Mouse (Mus musculus) CH12.LX (cell line): Measurements from ENCODE around the gene Top3a. TPM values are rescaled to one million over a fixed set of nuclear protein-coding genes. Genes with fewer than 3 reads are reported as not detected.

Experiments used
- DNase-seq: peaks from one replicate; pipeline ENCODE4 v3.0.0-alpha.2; 2013; ENCODE audit errors: extremely low read depth
- H3K27ac ChIP-seq: 2 replicates; pipeline ENCODE4 v1.5.1; 2012; ENCODE audit warnings: low read depth, mild to moderate bottlenecking, control low read depth, moderate library complexity; ENCODE audit not compliant: insufficient read depth
- H3K27me3 ChIP-seq: replicated peaks from 2 replicates; pipeline ENCODE3; 2012; ENCODE audit warnings: inconsistent platforms
- H3K36me3 ChIP-seq, 2 experiments: replicated peaks in 1 of 2; 2 replicates each; pipeline versions ENCODE3 to v1.6.1; 2012; ENCODE audit warnings: inconsistent platforms in 1 of 2, low read length in 1 of 2, mild to moderate bottlenecking in 1 of 2, mixed read lengths in 1 of 2, moderate library complexity in 1 of 2; ENCODE audit not compliant: control insufficient read depth in 1 of 2, insufficient read depth in 1 of 2
- H3K4me1 ChIP-seq, 2 experiments: 2 replicates each; pipeline ENCODE4 v1.6.1; 2012; ENCODE audit warnings: inconsistent platforms in 1 of 2, moderate library complexity in 1 of 2; ENCODE audit not compliant: insufficient read depth in 2 of 2, control insufficient read depth in 1 of 2
- H3K4me2 ChIP-seq: 2 replicates; pipeline ENCODE4 v1.6.1; 2012; ENCODE audit warnings: low read depth, mild to moderate bottlenecking, control low read depth; ENCODE audit not compliant: poor library complexity, insufficient read depth, severe bottlenecking
- H3K4me3 ChIP-seq, 3 experiments: fragments of 150-350 bp in 1 of 3; sonication (generic) in 1 of 3; replicated peaks in 1 of 3; 2 replicates each; pipeline versions ENCODE3 to v1.5.1; 2011 to 2012; ENCODE audit warnings: low read depth in 2 of 3, low read length in 2 of 3, mild to moderate bottlenecking in 2 of 3, moderate library complexity in 2 of 3, control low read depth in 1 of 3, improper control_type of control experiment in 1 of 3, inconsistent platforms in 1 of 3, mixed read lengths in 1 of 3; ENCODE audit not compliant: poor library complexity in 1 of 3
- H3K79me2 ChIP-seq: replicated peaks from 2 replicates; pipeline ENCODE4 v1.6.1; 2012; ENCODE audit warnings: mild to moderate bottlenecking, moderate library complexity; ENCODE audit not compliant: control insufficient read depth, poor library complexity, insufficient read depth, severe bottlenecking; ENCODE audit errors: extremely low read depth
- H3K9ac ChIP-seq: 2 replicates; pipeline ENCODE4 v1.6.1; 2012; ENCODE audit warnings: low read depth, mild to moderate bottlenecking, control low read depth, moderate library complexity; ENCODE audit not compliant: insufficient read depth
- H3K9me3 ChIP-seq: replicated peaks from 2 replicates; pipeline ENCODE3; 2012; ENCODE audit warnings: low read length, inconsistent platforms, mixed read lengths
- CHD1 ChIP-seq: IDR thresholded peaks from 2 replicates; pipeline ENCODE4 v1.6.1; 2012; ENCODE audit warnings: low read depth, low read length, improper control_type of control experiment, inconsistent platforms
- CTCF ChIP-seq, 2 experiments: IDR thresholded peaks in 1 of 2; conservative IDR thresholded peaks in 1 of 2; 2 replicates each; pipeline ENCODE4 v1.5.1; 2011 to 2012; ENCODE audit warnings: low read depth in 2 of 2, low read length in 2 of 2, improper control_type of control experiment in 1 of 2, inconsistent platforms in 1 of 2, mild to moderate bottlenecking in 1 of 2, moderate library complexity in 1 of 2
- ELF1 ChIP-seq: IDR thresholded peaks from 2 replicates; pipeline ENCODE4 v1.6.1; 2014; ENCODE audit warnings: low read depth, mild to moderate bottlenecking, inconsistent platforms, low read length, improper control_type of control experiment
- KAT2A ChIP-seq: IDR thresholded peaks from 2 replicates; pipeline ENCODE4 v1.6.1; 2012; ENCODE audit warnings: low read length, improper control_type of control experiment, inconsistent platforms; ENCODE audit not compliant: insufficient replicate concordance
- POLR2A ChIP-seq: IDR thresholded peaks from 2 replicates; pipeline ENCODE4 v1.6.1; 2011; ENCODE audit warnings: low read depth, mild to moderate bottlenecking, improper control_type of control experiment, low read length
- POLR2AphosphoS2 ChIP-seq: IDR thresholded peaks from 2 replicates; pipeline ENCODE4 v1.6.1; 2011; ENCODE audit warnings: low read depth, low read length, improper control_type of control experiment
- RAD21 ChIP-seq: IDR thresholded peaks from 2 replicates; pipeline ENCODE4 v1.6.1; 2011; ENCODE audit warnings: low read depth, mild to moderate bottlenecking, low read length, improper control_type of control experiment, moderate library complexity
- RCOR1 ChIP-seq: conservative IDR thresholded peaks from 2 replicates; pipeline ENCODE4 v1.6.1; 2012; ENCODE audit warnings: low read depth, mild to moderate bottlenecking, inconsistent platforms, low read length, improper control_type of control experiment
- SMC3 ChIP-seq: IDR thresholded peaks from 2 replicates; pipeline ENCODE4 v1.6.1; 2011; ENCODE audit warnings: low read depth, low read length, improper control_type of control experiment
- USF1 ChIP-seq: IDR thresholded peaks from 2 replicates; pipeline ENCODE4 v1.6.1; 2014; ENCODE audit warnings: low read depth, mild to moderate bottlenecking, inconsistent platforms, low read length, improper control_type of control experiment
- ZNF384 ChIP-seq: IDR thresholded peaks from 2 replicates; pipeline ENCODE4 v1.6.1; 2012; ENCODE audit warnings: low read depth, low read length, improper control_type of control experiment, inconsistent platforms
- dilution Hi-C: fragments of 300-500 bp; cut with MboI; formaldehyde crosslinking; loops from 2 replicates; pipeline ENCODE4 v1.14.3; 2020; ENCODE audit warnings: low sequenced_read_pairs; ENCODE audit not compliant: extremely low pct_unique_long_range_greater_than_20kb, extremely low pct_ligation_motif_present
- in situ Hi-C: fragments of 300-500 bp; cut with MboI; formaldehyde crosslinking; loops from 3 replicates; pipeline ENCODE4 v1.14.3; 2019; ENCODE audit warnings: low sequenced_read_pairs, low pct_ligation_motif_present, low pct_unique_long_range_greater_than_20kb, mixed read lengths
- polyA plus RNA-seq: library from polyadenylated mRNA; unstranded; fragments of >175 nt; gene quantifications from 2 replicates; pipeline ENCODE4 v1.2.1, GENCODE M21; 2012; ENCODE audit warnings: low read depth; ENCODE audit not compliant: insufficient read length
- total RNA-seq, 2 experiments: library from RNA; depleted of rRNA; stranded (reverse); fragments of 300-350 nt in 1 of 2; fragments of >200 nt in 1 of 2; gene quantifications; 2 replicates each; pipeline ENCODE4 v1.2.3; 2012 to 2014

Gene Top3a
- total and polyA plus RNA-seq, 3 experiments: 19.6 to 43.7 (median 28.8) TPM

DNA sequence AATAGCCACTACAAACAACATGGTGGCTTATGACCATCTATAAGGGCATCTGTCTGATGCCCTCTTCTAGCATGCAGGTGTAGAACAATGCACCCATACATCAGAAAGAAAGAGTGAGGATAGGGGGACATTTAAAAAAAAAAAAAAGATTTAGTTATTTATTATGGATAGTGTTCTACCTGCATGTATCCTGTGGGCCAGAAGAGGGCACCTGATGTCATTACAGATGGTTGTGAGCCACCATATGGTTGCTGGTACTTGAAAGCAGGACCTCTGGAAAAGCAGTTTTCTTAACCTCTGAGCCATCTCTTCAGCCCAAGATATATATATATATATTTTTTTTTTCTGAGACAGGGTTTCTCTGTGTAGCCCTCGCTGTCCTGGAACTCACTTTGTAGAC, 81.0 kb downstream of the Top3a start:
- Histone ChIP-seq H3K9me3 (no peaks in the 10 kb centered on the region), H3K4me2 (no peak overlapping the region), H3K27ac (no peak overlapping the region), H3K4me3 (no peak overlapping the region), H3K4me1 (peaks cover 4 to 20% of the 10 kb centered on the region in 2 experiments), H3K9ac (no peak overlapping the region), H3K36me3 (no peaks in the 10 kb centered on the region), H3K27me3 (peaks cover 31% of the 10 kb centered on the region), H3K79me2 (no peaks in the 10 kb centered on the region)
- peak; percentile 28 for DNase-seq
- TF ChIP-seq CHD1 (no peak), RAD21 (peak; percentile 30), RCOR1 (no peak), POLR2AphosphoS2 (no peak), POLR2A (no peak), ZNF384 (peak; percentile 73), CTCF (conservative IDR thresholded peaks at IDR 0.05 in 1 of 2, IDR thresholded peaks at IDR 0.05 in 1 of 2; ENCODE audit: low read depth in 2 of 2, low read length in 2 of 2) (peak in 1 of 2 experiments; percentile 65; a peak in 2 of 4 replicates), ELF1 (no peak), SMC3 (peak; percentile 47), USF1 (no peak), KAT2A (no peak)
- in situ Hi-C loops (no loop called here), dilution Hi-C loops (no loop called here)

Other genes starting within 250 kb of the Top3a start
- gene Alkbh5, start 241.0 kb downstream of the Top3a start, total RNA-seq (2012; rRNA removed): 40.5 and 55.0 TPM in 2 replicates
- gene Alkbh5, start 241.0 kb downstream of the Top3a start, total RNA-seq (2014; rRNA removed): 37.2 and 42.7 TPM in 2 replicates
- gene Alkbh5, start 241.0 kb downstream of the Top3a start, polyA plus RNA-seq: 33.8 and 39.6 TPM in 2 replicates
- 9.9 and 11.1 TPM in 2 replicates for gene Llgl1, start 77.6 kb downstream of the Top3a start, total RNA-seq (2012; rRNA removed)
- gene Llgl1, start 77.6 kb downstream of the Top3a start, total RNA-seq (2014; rRNA removed): 6.8 and 7.5 TPM in 2 replicates
- gene Llgl1, start 77.6 kb downstream of the Top3a start, polyA plus RNA-seq: 8.8 and 9.8 TPM in 2 replicates
- gene Flii, start 50.1 kb downstream of the Top3a start, total RNA-seq (2012; rRNA removed): 99.3 and 112 TPM in 2 replicates
- 43.9 and 49.5 TPM in 2 replicates for gene Flii, start 50.1 kb downstream of the Top3a start, total RNA-seq (2014; rRNA removed)
- gene Flii, start 50.1 kb downstream of the Top3a start, polyA plus RNA-seq: 71.4 and 88.6 TPM in 2 replicates
- gene Mief2, start 49.0 kb downstream of the Top3a start, total RNA-seq (2012; rRNA removed): 12.7 and 16.3 TPM in 2 replicates
- gene Mief2, start 49.0 kb downstream of the Top3a start, total RNA-seq (2014; rRNA removed): 6.8 and 7.2 TPM in 2 replicates
- 9.9 and 10.9 TPM in 2 replicates for gene Mief2, start 49.0 kb downstream of the Top3a start, polyA plus RNA-seq
- 22.4 and 24.6 TPM in 2 replicates for gene Smcr8, start 159 bp upstream of the Top3a start, total RNA-seq (2012; rRNA removed)
- 8.5 and 11.0 TPM in 2 replicates for gene Smcr8, start 159 bp upstream of the Top3a start, total RNA-seq (2014; rRNA removed)
- gene Smcr8, start 159 bp upstream of the Top3a start, polyA plus RNA-seq: 24.5 and 27.5 TPM in 2 replicates
- gene Shmt1, start 34.4 kb upstream of the Top3a start, total RNA-seq (2012; rRNA removed): 136 and 189 TPM in 2 replicates
- gene Shmt1, start 34.4 kb upstream of the Top3a start, total RNA-seq (2014; rRNA removed): 197 and 235 TPM in 2 replicates
- 178 TPM in 2 replicates for gene Shmt1, start 34.4 kb upstream of the Top3a start, polyA plus RNA-seq
- gene Dhrs7b, start 53.3 kb upstream of the Top3a start, total RNA-seq (2012; rRNA removed): 63.5 and 63.7 TPM in 2 replicates
- 59.2 and 59.6 TPM in 2 replicates for gene Dhrs7b, start 53.3 kb upstream of the Top3a start, total RNA-seq (2014; rRNA removed)
- 43.3 and 46.6 TPM in 2 replicates for gene Dhrs7b, start 53.3 kb upstream of the Top3a start, polyA plus RNA-seq
- 83.0 and 83.6 TPM in 2 replicates for gene Tmem11, start 101.9 kb upstream of the Top3a start, total RNA-seq (2012; rRNA removed)
- gene Tmem11, start 101.9 kb upstream of the Top3a start, total RNA-seq (2014; rRNA removed): 62.8 and 71.1 TPM in 2 replicates
- gene Tmem11, start 101.9 kb upstream of the Top3a start, polyA plus RNA-seq: 112 and 117 TPM in 2 replicates
- gene Natd1, start 137.4 kb upstream of the Top3a start, total RNA-seq (2012; rRNA removed): 3.1 and 5.0 TPM in 2 replicates
- gene Natd1, start 137.4 kb upstream of the Top3a start, total RNA-seq (2014; rRNA removed): 1.9 and 2.1 TPM in 2 replicates
- gene Natd1, start 137.4 kb upstream of the Top3a start, polyA plus RNA-seq: 4.3 and 5.2 TPM in 2 replicates
- 35.2 and 35.5 TPM in 2 replicates for gene Map2k3, start 154.7 kb upstream of the Top3a start, total RNA-seq (2012; rRNA removed)
- 11.2 and 13.7 TPM in 2 replicates for gene Map2k3, start 154.7 kb upstream of the Top3a start, total RNA-seq (2014; rRNA removed)
- 87.6 and 92.5 TPM in 2 replicates for gene Map2k3, start 154.7 kb upstream of the Top3a start, polyA plus RNA-seq
- gene Kcnj12, start 245.2 kb upstream of the Top3a start, total RNA-seq (2012; rRNA removed): not detected in 2 replicates
- gene Kcnj12, start 245.2 kb upstream of the Top3a start, total RNA-seq (2014; rRNA removed): not detected in 2 replicates
- not detected in 2 replicates for gene Kcnj12, start 245.2 kb upstream of the Top3a start, polyA plus RNA-seq